Mouse (Mus musculus): ENCODE results near the gene Medag.

Medag gene

GRCm38 (mm10) chr5:149428810-149429255 is 17.3 kb downstream of the Medag start:
- no peak for DNase-seq (ENCODE audit: inconsistent ontology term)

- DNase-seq (ENCODE audit: inconsistent ontology term) = no peak
Measured at GRCm38 (mm10) chr5:149429541-149429940, 18.0 kb downstream of the Medag start.

GRCm38 (mm10) chr5:149430943-149431342 is 19.4 kb downstream of the Medag start:
- no peak for DNase-seq (ENCODE audit: inconsistent ontology term)

GRCm38 (mm10) chr5:149433618-149434017 is 22.1 kb downstream of the Medag start:
- no peak for DNase-seq (ENCODE audit: inconsistent ontology term)

GRCm38 (mm10) chr5:149434141-149434690 is 22.7 kb downstream of the Medag start:
- no peak for DNase-seq (ENCODE audit: inconsistent ontology term)

GRCm38 (mm10) chr5:149436541-149436940 is 25.0 kb downstream of the Medag start:
- DNase-seq (ENCODE audit: inconsistent ontology term) = no peak

GRCm38 (mm10) chr5:149437150-149437549 is 25.6 kb downstream of the Medag start:
- no peak for DNase-seq (ENCODE audit: inconsistent ontology term)

- DNase-seq (ENCODE audit: inconsistent ontology term) = peak; percentile 81
Measured at GRCm38 (mm10) chr5:149439531-149440179, 28.1 kb downstream of the Medag start, which contains the start of gene Tex26. Gene Tex26, plus strand, starts transcription at chr5:149439660.

GRCm38 (mm10) chr5:149440180-149440573 is 28.6 kb downstream of the Medag start:
- DNase-seq (ENCODE audit: inconsistent ontology term) = no peak

- DNase-seq (ENCODE audit: inconsistent ontology term) = no peak
Measured at GRCm38 (mm10) chr5:149441646-149442276, 30.2 kb downstream of the Medag start.

GRCm38 (mm10) chr5:149442277-149442660 is 30.7 kb downstream of the Medag start:
- no peak for DNase-seq (ENCODE audit: inconsistent ontology term)

- DNase-seq (ENCODE audit: inconsistent ontology term) = no peak
Measured at GRCm38 (mm10) chr5:149444451-149444850, 32.9 kb downstream of the Medag start.

GRCm38 (mm10) chr5:149446495-149446894 is 34.9 kb downstream of the Medag start:
- no peak for DNase-seq (ENCODE audit: inconsistent ontology term)

GRCm38 (mm10) chr5:149447733-149448132 is 36.2 kb downstream of the Medag start:
- DNase-seq (ENCODE audit: inconsistent ontology term) = no peak

- DNase-seq (ENCODE audit: inconsistent ontology term) = no peak
Measured at GRCm38 (mm10) chr5:149449406-149449805, 37.9 kb downstream of the Medag start.

- DNase-seq (ENCODE audit: inconsistent ontology term) = no peak
Measured at GRCm38 (mm10) chr5:149451209-149451681, 39.7 kb downstream of the Medag start.

GRCm38 (mm10) chr5:149454281-149454680 is 42.7 kb downstream of the Medag start:
- DNase-seq (ENCODE audit: inconsistent ontology term) = peak; percentile 65

GRCm38 (mm10) chr5:149456544-149456943 is 45.0 kb downstream of the Medag start:
- DNase-seq (ENCODE audit: inconsistent ontology term) = no peak

GRCm38 (mm10) chr5:149462071-149462470 is 50.5 kb downstream of the Medag start:
- DNase-seq (ENCODE audit: inconsistent ontology term) = no peak

GRCm38 (mm10) chr5:149465305-149465704 is 53.8 kb downstream of the Medag start:
- no peak for DNase-seq (ENCODE audit: inconsistent ontology term)

- no peak for DNase-seq (ENCODE audit: inconsistent ontology term)
Measured at GRCm38 (mm10) chr5:149474142-149474541, 62.6 kb downstream of the Medag start.

GRCm38 (mm10) chr5:149474701-149475468 is 63.3 kb downstream of the Medag start:
- peak; percentile 8 for DNase-seq (ENCODE audit: inconsistent ontology term)

Data from Muller cell, postnatal 12 days (primary cell).